Mouse (Mus musculus) midbrain, embryonic 11.5 days (tissue): ENCODE measurements at regions not wholly inside any gene's neighbourhood (a gene's known extent, or its start where the extent isn't known, plus 50 kb on each side); places are given as distances from the start of the nearest gene placed in this dataset.

Experiments used
- ATAC-seq: fragments of 200-750 bp; cut with Nextera tagmentation; 2 replicates; pipeline ENCODE4 v1.8.0; 2017; ENCODE audit warnings: moderate TSS enrichment, moderate library complexity; ENCODE audit not compliant: low FRiP score
- DNase-seq: peaks from one replicate; pipeline ENCODE4 v3.0.0; 2015; ENCODE audit warnings: low spot score; ENCODE audit errors: missing footprints
- H3K27ac ChIP-seq: fragments of 300-500 bp; sonication (generic); 2 replicates; pipeline ENCODE4 v1.5.1; 2014; ENCODE audit warnings: low read depth, low read length
- H3K27me3 ChIP-seq: fragments of 300-500 bp; sonication (generic); 2 replicates; pipeline ENCODE4 v1.6.1; 2014; ENCODE audit warnings: mild to moderate bottlenecking, low read length, moderate library complexity, mixed read lengths; ENCODE audit not compliant: control insufficient read depth, insufficient read depth
- H3K36me3 ChIP-seq: fragments of 300-500 bp; sonication (generic); 2 replicates; pipeline ENCODE4 v1.6.1; 2014; ENCODE audit warnings: mild to moderate bottlenecking, low read length, moderate library complexity, mixed read lengths; ENCODE audit not compliant: control insufficient read depth, insufficient read depth
- H3K4me1 ChIP-seq: fragments of 300-500 bp; sonication (generic); 2 replicates; pipeline ENCODE4 v1.6.1; 2014; ENCODE audit warnings: low read length; ENCODE audit not compliant: control insufficient read depth, insufficient read depth
- H3K4me2 ChIP-seq: fragments of 300-500 bp; sonication (generic); 2 replicates; pipeline ENCODE4 v1.6.1; 2014; ENCODE audit warnings: mild to moderate bottlenecking, moderate library complexity
- H3K4me3 ChIP-seq: fragments of 300-500 bp; sonication (generic); 2 replicates; pipeline ENCODE4 v1.5.1; 2014; ENCODE audit warnings: low read depth, low read length
- H3K9ac ChIP-seq: fragments of 300-500 bp; sonication (generic); 2 replicates; pipeline ENCODE4 v1.6.1; 2014; ENCODE audit warnings: low read length
- H3K9me3 ChIP-seq: fragments of 300-500 bp; sonication (generic); 2 replicates; pipeline ENCODE4 v1.6.1; 2016; ENCODE audit warnings: low read length; ENCODE audit not compliant: control insufficient read depth
- WGBS: fragments of 180-500 bp; shearing (Covaris S2); extraction: QIAGEN DNeasy Blood & Tissue Kit; methylation state at CpG from one replicate; pipeline ENCODE4 v1.1.7; 2014; 5-methylcytosine and 5-hydroxymethylcytosine counted together

- Histone ChIP-seq H3K27ac (no peak overlapping the region), H3K27me3 (no peaks in the 10 kb centered on the region), H3K4me3 (no peak overlapping the region), H3K9ac (no peak overlapping the region), H3K4me1 (no peaks in the 10 kb centered on the region), H3K4me2 (no peak overlapping the region), H3K9me3 (no peaks in the 10 kb centered on the region), H3K36me3 (no peaks in the 10 kb centered on the region)
- no peak for DNase-seq
- no peak for ATAC-seq
- 66% methylated on average over 9 of the region's 9 CpGs for WGBS
Measured at GRCm38 (mm10) chr15:87188816-87189455, 355.2 kb upstream of the Fam19a5 start.

- H3K9ac ChIP-seq, result no peak overlapping the region
- no peaks in the 10 kb centered on the region for H3K27me3 ChIP-seq
- H3K4me1 ChIP-seq, result no peaks in the 10 kb centered on the region
- 78% methylated on average over 4 of the region's 4 CpGs for whole genome bisulfite sequencing
- no peaks in the 10 kb centered on the region for H3K9me3 ChIP-seq
- no peak for ATAC-seq
- no peak overlapping the region for H3K27ac ChIP-seq
- no peak overlapping the region for H3K4me3 ChIP-seq
- no peaks in the 10 kb centered on the region for H3K36me3 ChIP-seq
- H3K4me2 ChIP-seq, result no peak overlapping the region
- DNase-seq, result no peak
Measured at GRCm38 (mm10) chr15:87191901-87192300, 352.2 kb upstream of the Fam19a5 start.

GRCm38 (mm10) chr15:87196306-87196893, 347.7 kb upstream of the Fam19a5 start:
- Histone ChIP-seq H3K9ac (no peak overlapping the region), H3K4me3 (no peak overlapping the region), H3K4me2 (no peak overlapping the region), H3K36me3 (no peaks in the 10 kb centered on the region), H3K9me3 (no peaks in the 10 kb centered on the region), H3K27ac (no peak overlapping the region), H3K4me1 (peaks cover 3% of the 10 kb centered on the region), H3K27me3 (no peaks in the 10 kb centered on the region)
- no peak for ATAC-seq
- WGBS, result 67% methylated on average over 6 of the region's 6 CpGs
- no peak for DNase-seq

- no peaks in the 10 kb centered on the region for H3K36me3 ChIP-seq
- H3K4me1 ChIP-seq, result peaks cover 4% of the 10 kb centered on the region
- H3K27ac ChIP-seq, result no peak overlapping the region
- 92% methylated on average over 8 of the region's 8 CpGs for WGBS
- ATAC-seq (no peak), DNase-seq (no peak)
- H3K9ac ChIP-seq, result no peak overlapping the region
- no peak overlapping the region for H3K4me3 ChIP-seq
- H3K27me3 ChIP-seq, result no peaks in the 10 kb centered on the region
- H3K4me2 ChIP-seq, result no peak overlapping the region
- H3K9me3 ChIP-seq, result no peaks in the 10 kb centered on the region
Measured at GRCm38 (mm10) chr15:87199641-87200040, 344.5 kb upstream of the Fam19a5 start.

- Histone ChIP-seq H3K4me1 (peaks cover 4% of the 10 kb centered on the region), H3K4me3 (no peak overlapping the region), H3K27me3 (no peaks in the 10 kb centered on the region), H3K4me2 (no peak overlapping the region), H3K9me3 (no peaks in the 10 kb centered on the region), H3K9ac (no peak overlapping the region), H3K36me3 (no peaks in the 10 kb centered on the region), H3K27ac (no peak overlapping the region)
- DNase-seq (no peak), ATAC-seq (0 out of 2 replicates have a peak, but pooled peaks have one; percentile 22)
- WGBS, result 73% methylated on average over 19 of the region's 19 CpGs
Measured at GRCm38 (mm10) chr15:87200282-87201048, 343.6 kb upstream of the Fam19a5 start.

GRCm38 (mm10) chr15:87201055-87201454, 343.0 kb upstream of the Fam19a5 start:
- Histone ChIP-seq H3K4me3 (no peak overlapping the region), H3K9me3 (no peaks in the 10 kb centered on the region), H3K27me3 (no peaks in the 10 kb centered on the region), H3K4me2 (no peak overlapping the region), H3K9ac (no peak overlapping the region), H3K4me1 (peaks cover 4% of the 10 kb centered on the region), H3K36me3 (no peaks in the 10 kb centered on the region), H3K27ac (no peak overlapping the region)
- 50% methylated on average over 7 of the region's 7 CpGs for WGBS
- DNase-seq (no peak), ATAC-seq (no peak)

- no peaks in the 10 kb centered on the region for H3K36me3 ChIP-seq
- no peaks in the 10 kb centered on the region for H3K27me3 ChIP-seq
- WGBS, result 61% methylated on average over 3 of the region's 3 CpGs
- ATAC-seq (no peak), DNase-seq (no peak)
- H3K4me1 ChIP-seq, result no peaks in the 10 kb centered on the region
- no peaks in the 10 kb centered on the region for H3K9me3 ChIP-seq
- no peak overlapping the region for H3K4me2 ChIP-seq
- H3K4me3 ChIP-seq, result no peak overlapping the region
- no peak overlapping the region for H3K9ac ChIP-seq
- no peak overlapping the region for H3K27ac ChIP-seq
Measured at GRCm38 (mm10) chr15:87229951-87230350, 314.1 kb upstream of the Fam19a5 start.

- H3K27ac ChIP-seq, result no peak overlapping the region
- ATAC-seq, result no peak
- no peak overlapping the region for H3K9ac ChIP-seq
- DNase-seq, result no peak
- no peaks in the 10 kb centered on the region for H3K9me3 ChIP-seq
- no peaks in the 10 kb centered on the region for H3K36me3 ChIP-seq
- no peaks in the 10 kb centered on the region for H3K27me3 ChIP-seq
- no peak overlapping the region for H3K4me2 ChIP-seq
- H3K4me3 ChIP-seq, result no peak overlapping the region
- WGBS, result 85% methylated on average over 3 of the region's 3 CpGs
- no peaks in the 10 kb centered on the region for H3K4me1 ChIP-seq
Measured at GRCm38 (mm10) chr15:87236096-87236495, 308.0 kb upstream of the Fam19a5 start.

- Histone ChIP-seq H3K9me3 (no peaks in the 10 kb centered on the region), H3K36me3 (no peaks in the 10 kb centered on the region), H3K4me2 (no peak overlapping the region), H3K9ac (no peak overlapping the region), H3K27ac (no peak overlapping the region), H3K27me3 (no peaks in the 10 kb centered on the region), H3K4me1 (no peaks in the 10 kb centered on the region), H3K4me3 (no peak overlapping the region)
- DNase-seq (no peak), ATAC-seq (no peak)
- WGBS, result 93% methylated on average over 11 of the region's 11 CpGs
Measured at GRCm38 (mm10) chr15:87239057-87239456, 305.0 kb upstream of the Fam19a5 start.
